Mouse (Mus musculus) gastrocnemius, adult 8-10 months (tissue): ENCODE results near the gene Arid1b. TPM values are rescaled to one million over a fixed set of nuclear protein-coding genes. Genes with fewer than 3 reads are reported as not detected.

Experiments used
- DNase-seq, 2 experiments: peaks; one replicate each; pipeline ENCODE4 v3.0.0; 2022; ENCODE audit warnings: low spot score in 2 of 2
- total RNA-seq, 4 experiments: library from RNA; stranded (reverse); gene quantifications; 2 replicates each; pipeline ENCODE4 v1.2.4; 2022

The Arid1b gene
- total RNA-seq, 4 experiments from 2014 or later: 30.8 to 35.6 (median 33.9) TPM

DNA sequence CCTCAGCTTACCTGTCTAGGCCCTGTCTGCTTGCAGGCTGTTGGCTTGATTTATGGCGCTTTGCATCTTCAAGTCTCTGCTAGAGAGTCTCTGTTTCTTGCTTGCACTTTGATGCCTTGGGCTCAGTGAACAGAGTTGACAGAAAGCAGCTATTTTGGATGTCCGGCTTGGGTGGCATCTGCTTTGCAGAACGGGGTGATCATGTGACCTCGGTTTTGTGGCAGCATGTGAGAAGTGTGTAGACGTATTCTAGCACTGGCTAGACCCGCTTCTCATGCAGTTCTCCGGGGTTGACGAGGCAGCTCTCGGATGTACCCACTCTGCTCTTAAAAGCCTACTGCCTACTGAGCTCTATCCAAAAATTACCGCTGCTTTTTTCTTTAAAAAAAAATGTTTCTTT is 22.9 kb downstream of the Arid1b start:
- DNase-seq: no peak

GRCm38 (mm10) chr17:5021303-5022003 is 27.3 kb downstream of the Arid1b start:
- no peak for DNase-seq

DNA sequence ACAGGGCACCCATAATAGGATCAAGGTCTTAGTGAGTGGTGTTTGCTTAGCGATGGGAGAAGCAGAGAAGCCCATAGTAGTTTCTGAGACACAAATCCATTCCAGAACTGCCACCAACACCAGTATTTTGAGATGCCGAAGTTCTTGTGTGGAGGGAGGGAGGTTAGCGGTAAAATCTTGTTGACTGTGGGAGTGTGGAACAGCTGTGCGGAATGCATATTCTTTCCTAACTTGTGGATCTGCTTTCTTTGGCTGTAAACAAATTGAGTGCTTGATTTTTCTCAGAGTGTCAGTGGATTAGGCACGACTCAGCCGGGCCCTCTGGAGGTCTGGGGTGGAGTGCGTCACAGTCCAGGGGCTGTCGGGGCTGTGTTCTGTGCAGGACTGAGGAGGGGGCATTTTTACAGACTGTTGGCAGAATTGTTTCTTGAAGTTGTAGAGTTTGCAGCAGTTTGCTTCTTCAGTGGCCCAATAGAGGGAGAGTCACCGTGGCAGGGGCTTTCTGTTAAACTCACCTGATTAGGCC is 27.9 kb downstream of the Arid1b start:
- DNase-seq: no peak

DNA sequence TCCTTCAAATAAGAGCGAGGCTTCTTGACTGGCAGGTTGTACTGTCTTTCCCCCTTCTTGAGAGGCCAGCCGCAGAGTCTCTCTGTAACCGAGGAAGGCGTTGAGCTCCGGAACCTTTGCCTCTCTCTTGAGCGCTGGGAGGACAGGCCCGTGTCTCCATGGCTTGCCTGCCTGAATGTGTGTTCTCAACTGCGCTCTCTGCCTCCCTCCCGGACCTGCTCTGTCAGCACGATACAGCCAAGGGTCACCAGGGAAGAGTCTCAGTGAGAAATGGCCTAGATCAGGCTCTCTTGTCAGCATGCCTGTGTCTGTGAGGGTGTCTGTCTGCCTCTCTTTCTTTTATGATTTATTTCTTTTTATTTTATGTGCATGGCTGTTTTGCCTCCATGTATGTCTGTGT is 29.6 kb downstream of the Arid1b start:
- DNase-seq: no peak

GRCm38 (mm10) chr17:5025400-5025799 is 31.3 kb downstream of the Arid1b start:
- DNase-seq: no peak

- no peak for DNase-seq
These were observed 32.4 kb downstream of the Arid1b start for GRCm38 (mm10) chr17:5026578-5026977.

DNA sequence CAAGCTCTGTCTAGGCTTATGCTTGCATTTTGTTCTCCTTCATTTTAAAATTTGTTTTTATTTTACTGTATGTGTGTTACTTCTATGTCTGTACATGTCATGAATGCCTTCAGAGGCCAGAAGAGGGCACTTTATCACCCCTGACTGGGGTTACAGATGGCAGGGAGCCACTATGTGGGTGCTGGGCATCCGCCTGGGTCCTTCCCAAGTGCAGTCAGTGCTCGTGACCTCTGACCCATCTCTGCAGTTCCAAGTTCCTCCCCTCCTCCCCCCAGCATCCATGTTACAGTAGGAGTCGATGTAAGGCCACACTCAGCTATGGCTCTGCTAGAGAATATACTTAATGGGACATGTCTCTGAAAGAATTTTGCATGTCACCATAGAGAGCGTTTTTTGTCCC is 35.0 kb downstream of the Arid1b start:
- DNase-seq: no peak

GRCm38 (mm10) chr17:5030290-5030689 is 36.2 kb downstream of the Arid1b start:
- no peak for DNase-seq

DNA sequence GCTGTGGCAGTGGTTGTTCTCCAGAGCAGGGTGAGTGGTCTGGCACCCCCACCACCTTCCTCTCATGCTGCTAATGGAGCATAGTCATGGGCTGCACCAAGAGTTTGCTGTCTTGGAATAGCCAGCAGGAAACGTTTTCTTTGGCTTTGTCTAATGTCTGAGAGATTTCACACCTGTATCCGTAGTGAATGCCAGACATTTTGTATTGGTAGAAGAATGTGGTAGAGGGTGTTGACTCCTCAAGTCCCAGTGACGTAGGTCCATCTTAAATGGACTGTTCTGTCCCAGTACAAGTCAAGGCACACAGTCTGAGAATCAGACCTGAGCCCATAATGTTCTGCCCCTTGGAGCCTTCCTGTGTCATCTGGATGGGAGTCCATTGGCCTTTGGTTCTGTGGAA is 39.2 kb downstream of the Arid1b start:
- no peak for DNase-seq

- DNase-seq: no peak
These were observed 40.1 kb downstream of the Arid1b start for GRCm38 (mm10) chr17:5034201-5034600.

DNA sequence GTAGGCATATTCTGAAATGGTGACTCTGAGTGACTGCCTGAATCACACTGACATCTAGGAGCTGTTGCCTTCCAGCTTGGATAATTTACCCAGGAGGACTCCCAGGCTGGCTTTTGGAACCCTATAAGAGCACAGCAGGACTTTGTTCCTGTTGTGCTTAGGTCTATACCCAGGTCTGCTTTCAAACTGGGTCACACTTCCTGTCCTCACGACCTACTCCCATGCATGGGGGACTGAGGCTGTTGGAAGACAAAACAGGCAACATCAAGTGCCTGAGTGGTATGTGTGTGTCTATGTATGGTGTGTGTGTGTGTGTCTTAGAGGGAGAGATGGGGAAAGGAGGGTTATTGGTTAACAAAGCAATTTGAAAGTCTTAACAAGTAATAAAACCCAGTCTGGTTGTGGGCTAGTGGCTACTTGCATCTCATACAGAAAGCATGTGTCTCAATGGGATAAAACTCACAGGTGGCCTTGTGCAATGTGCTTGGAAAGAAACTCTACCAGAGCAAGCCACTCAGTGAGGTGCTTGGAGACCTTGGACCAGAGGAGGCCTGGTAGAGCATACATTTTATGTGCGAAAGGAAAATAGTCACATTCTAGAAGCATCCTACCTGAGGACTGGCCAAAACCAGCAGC is 42.2 kb downstream of the Arid1b start:
- DNase-seq: no peak

DNA sequence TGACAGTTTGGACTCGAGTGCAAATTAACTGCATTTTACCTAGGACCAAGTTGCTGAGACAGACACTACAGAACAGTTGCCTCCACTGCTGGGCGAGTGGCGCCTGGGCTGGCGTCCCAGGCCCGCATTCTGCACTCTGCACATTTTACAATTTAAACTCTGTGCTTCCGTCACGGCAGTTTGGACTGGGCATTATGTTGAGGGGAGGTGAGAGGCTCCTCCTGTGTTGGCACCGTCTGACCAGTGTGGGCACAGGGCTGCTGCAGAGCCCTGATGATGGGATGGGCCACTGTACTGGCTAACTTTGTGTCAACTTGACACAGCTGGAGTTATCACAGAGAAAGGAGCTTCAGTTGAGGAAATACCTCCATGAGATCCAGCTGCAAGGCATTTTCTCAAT is 43.1 kb downstream of the Arid1b start:
- DNase-seq: no peak

DNA sequence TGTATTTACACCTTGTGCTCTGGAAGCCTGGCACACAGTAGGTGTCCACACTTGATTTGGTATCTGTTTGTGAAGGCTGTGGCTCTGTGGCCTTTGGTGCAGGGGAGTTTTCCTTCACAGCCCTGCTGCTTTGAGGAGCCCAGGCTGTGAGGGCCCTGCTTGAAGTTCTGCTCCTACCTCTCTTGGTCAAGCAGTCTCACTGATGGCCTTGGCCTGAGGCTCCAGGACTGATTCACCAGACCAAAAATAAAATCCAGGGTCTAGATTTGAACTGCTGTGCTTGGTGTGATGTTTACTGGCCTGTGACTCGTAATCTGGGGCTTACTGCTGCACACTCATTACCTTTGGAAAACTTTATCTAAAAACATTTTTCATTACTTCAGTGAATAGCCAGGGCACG is 45.7 kb downstream of the Arid1b start:
- DNase-seq: no peak

- no peak for DNase-seq
These were observed 49.7 kb downstream of the Arid1b start for GRCm38 (mm10) chr17:5043871-5044270.

GRCm38 (mm10) chr17:5045613-5046012 is 51.5 kb downstream of the Arid1b start:
- no peak for DNase-seq

GRCm38 (mm10) chr17:5047373-5047772 is 53.2 kb downstream of the Arid1b start:
- DNase-seq: no peak

DNA sequence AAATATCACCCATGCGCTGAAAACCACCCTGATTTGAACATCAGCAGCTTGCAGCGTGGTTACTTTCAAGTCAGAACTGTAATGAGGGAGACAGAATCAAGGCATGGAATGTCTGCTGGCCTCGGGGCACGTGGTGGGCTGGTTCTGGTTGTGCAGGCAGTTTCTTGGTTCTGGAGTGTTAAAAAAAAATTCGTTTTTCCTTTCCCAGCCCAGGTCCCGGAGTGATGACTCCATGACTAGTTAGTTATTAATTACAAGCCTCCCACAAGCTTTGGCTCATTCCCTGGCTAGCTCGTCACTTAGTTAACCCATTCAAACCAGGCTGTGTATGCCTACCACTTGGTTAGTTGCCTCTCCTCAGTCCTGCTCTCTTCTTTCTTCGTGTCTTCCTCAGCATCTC is 56.1 kb downstream of the Arid1b start:
- DNase-seq: no peak

DNA sequence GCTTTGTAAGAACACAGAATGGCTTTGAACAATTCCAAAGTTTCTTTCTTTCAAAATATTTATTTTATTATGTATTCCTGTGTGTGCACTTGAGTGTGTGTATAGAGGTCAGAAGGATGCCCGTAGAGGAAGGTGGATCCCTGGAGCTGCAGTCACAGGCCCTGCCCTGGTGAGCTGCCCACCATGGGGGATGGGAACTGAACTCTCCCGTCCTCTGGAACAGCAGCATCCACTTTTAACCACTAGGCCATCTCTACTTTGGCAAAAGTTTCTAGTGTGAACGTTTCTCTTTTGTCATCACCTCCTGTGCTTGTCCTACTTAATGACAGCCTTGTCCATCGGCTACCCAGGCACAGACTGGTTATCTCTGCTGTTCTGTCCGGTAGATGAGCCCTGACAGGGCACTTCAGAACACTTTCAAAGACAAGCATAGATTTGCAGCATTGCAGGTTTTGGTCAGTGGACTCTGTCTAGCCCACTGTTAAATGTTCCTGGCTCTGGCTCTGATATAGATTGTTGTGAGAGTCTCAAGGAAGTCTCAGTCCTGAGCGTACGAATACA is 56.9 kb downstream of the Arid1b start:
- no peak for DNase-seq

DNA sequence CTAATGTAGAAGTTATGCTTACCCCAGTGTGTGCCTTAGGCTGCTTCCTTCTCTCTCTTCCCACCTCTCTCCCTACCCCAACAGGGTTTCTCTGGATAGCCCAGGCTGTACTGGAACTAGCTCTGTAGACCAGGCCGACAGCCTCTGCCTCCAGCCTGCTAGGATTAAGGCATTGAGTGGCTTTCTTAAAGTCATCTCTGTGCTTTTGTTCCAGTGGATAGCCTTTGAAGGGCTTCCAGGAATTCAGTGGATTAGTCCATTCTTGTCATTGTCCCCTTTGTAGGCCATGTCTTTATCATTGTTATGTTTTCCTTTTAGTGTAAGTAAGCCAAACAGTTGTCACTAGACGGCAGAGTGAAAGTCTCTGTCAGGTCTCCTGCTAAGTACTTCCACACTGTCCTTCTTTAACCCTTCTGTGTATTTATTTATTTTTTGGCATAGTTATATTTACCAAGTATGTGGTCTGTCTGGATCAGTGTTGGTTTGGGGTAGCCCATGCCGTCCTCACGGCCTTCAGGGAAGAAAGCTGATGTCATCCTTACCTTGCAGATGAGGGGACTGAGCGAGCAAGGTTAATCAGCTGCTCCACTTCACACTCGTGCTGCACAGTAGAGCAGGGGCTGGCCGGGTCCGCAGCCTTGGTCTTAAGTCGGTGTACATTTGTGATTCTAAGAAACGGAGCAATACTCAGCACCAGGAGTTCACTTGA is 58.1 kb downstream of the Arid1b start:
- DNase-seq: no peak

DNA sequence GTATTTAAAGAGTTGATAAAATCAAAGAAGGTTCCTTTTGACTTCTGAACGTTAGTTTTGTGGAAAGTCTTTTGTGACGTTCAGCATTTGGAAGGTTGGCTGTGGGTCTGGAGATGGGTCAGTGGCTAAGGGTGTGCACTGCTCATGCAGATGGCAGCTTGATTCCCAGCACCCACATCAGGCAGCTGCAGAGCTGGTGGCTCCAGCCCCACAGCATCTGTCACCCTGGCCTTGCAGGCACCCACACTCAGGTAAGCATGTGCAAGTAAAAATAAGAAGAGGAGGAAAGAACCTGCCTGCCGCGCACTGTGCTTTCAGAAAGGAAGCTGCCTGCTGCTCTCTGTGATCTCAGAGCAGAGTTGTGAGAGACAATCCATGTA is 58.7 kb downstream of the Arid1b start:
- no peak for DNase-seq

DNA sequence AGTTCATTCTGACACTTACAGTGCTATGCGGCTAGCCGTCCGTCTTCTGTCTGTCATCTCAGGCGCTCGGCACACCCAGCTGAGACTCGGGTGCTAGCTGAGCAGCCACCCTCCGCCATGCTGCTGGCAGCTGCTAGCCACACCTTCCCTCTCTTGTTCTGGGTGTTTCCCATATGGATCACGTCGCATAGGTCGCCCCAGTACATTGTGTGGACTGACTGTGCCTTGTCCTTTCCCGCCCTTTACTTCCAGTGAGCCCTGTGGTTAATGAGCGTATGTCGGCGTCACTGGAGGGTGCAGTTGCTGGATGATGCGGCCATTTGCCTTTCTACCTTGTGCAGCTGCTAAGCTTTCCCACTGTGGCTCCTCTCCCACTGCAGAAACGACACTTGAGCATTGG is 59.1 kb downstream of the Arid1b start:
- no peak for DNase-seq

- DNase-seq: no peak
These were observed 61.3 kb downstream of the Arid1b start for GRCm38 (mm10) chr17:5055412-5055811.
